Comparison of ENCODE assay signal across 8 mouse cellular contexts in genomic region chr11:115513271-115514237, GRCm38 (mm10). TPM values are rescaled to one million over a fixed set of nuclear protein-coding genes. Genes with fewer than 3 reads are reported as not detected.
DNase-seq lines count a peak whose midpoint lies in the region; ATAC-seq and TF ChIP-seq lines count a peak whose summit lies in the region.

No protein-coding gene starts in this region.

- TF ChIP-seq CTCF in ES-Bruce4 (IDR thresholded peaks at IDR 0.05; ENCODE audit: low read depth, low read length), result no peak

- peak overlapping the region; percentile 27 for H3K27ac ChIP-seq in ES-Bruce4 (ENCODE audit: insufficient read depth, low read length)
- H3K27ac ChIP-seq in embryonic facial prominence, embryonic 15.5 days (replicated peaks), result peak overlapping the region; percentile 86
- H3K27ac ChIP-seq in heart, embryonic 14.5 days (replicated peaks in 1 of 2; ENCODE audit: control insufficient read depth in 1 of 2, insufficient read depth in 1 of 2, low read depth in 2 of 2, low read length in 2 of 2), result peak overlapping the region; percentile 82 to 91
- peak overlapping the region; percentile 85 for H3K27ac ChIP-seq in kidney, embryonic 16.5 days (ENCODE audit: low read length)

- under 1% methylated on average over 57 of the region's 57 CpGs for WGBS in embryonic facial prominence, embryonic 15.5 days
- under 1% methylated on average over 57 of the region's 57 CpGs for WGBS in heart, embryonic 14.5 days
- 0% methylated on average over 57 of the region's 57 CpGs for WGBS in kidney, embryonic 16.5 days

- no peak for TF ChIP-seq POLR2A in ES-Bruce4 (IDR thresholded peaks at IDR 0.05; ENCODE audit: insufficient read depth, low read length)

- H3K4me2 ChIP-seq in embryonic facial prominence, embryonic 15.5 days (replicated peaks), result peak overlapping the region; percentile 81
- H3K4me2 ChIP-seq in heart, embryonic 14.5 days (ENCODE audit: low read length), result peak overlapping the region; percentile 79
- H3K4me2 ChIP-seq in kidney, embryonic 16.5 days (replicated peaks; ENCODE audit: low read depth, low read length), result peak overlapping the region; percentile 70

- H3K9me3 ChIP-seq in ES-Bruce4 (replicated peaks; ENCODE audit: control insufficient read depth, insufficient read depth, low read length, poor library complexity, severe bottlenecking), result peaks cover 5% of the 10 kb centered on the region
- no peaks in the 10 kb centered on the region for H3K9me3 ChIP-seq in embryonic facial prominence, embryonic 15.5 days (replicated peaks)
- no peaks in the 10 kb centered on the region for H3K9me3 ChIP-seq in heart, embryonic 14.5 days (ENCODE audit: control insufficient read depth, low read length)
- no peaks in the 10 kb centered on the region for H3K9me3 ChIP-seq in kidney, embryonic 16.5 days (ENCODE audit: low read length)

- peak; percentile 40 for ATAC-seq in embryonic facial prominence, embryonic 15.5 days (ENCODE audit: insufficient number of reproducible peaks, low FRiP score, low TSS enrichment, low read depth)
- peak; percentile 53 for ATAC-seq in heart, embryonic 14.5 days (ENCODE audit: insufficient number of reproducible peaks, insufficient read depth, low FRiP score, low read depth)
- peak; percentile 69 for ATAC-seq in kidney, embryonic 16.5 days (ENCODE audit: low FRiP score, low TSS enrichment)

- no peak for TF ChIP-seq EP300 in ES-Bruce4 (IDR thresholded peaks at IDR 0.05; ENCODE audit: insufficient read depth, low read depth, low read length)

- peak overlapping the region; percentile 96 for H3K4me3 ChIP-seq in ES-Bruce4 (ENCODE audit: low read depth, low read length)
- peak overlapping the region; percentile 99 for H3K4me3 ChIP-seq in embryonic facial prominence, embryonic 15.5 days (replicated peaks)
- peak overlapping the region; percentile 82 to 97 for H3K4me3 ChIP-seq in heart, embryonic 14.5 days (ENCODE audit: control insufficient read depth in 1 of 2, insufficient read depth in 1 of 2, low read depth in 1 of 2, low read length in 2 of 2)
- peak overlapping the region; percentile 97 for H3K4me3 ChIP-seq in kidney, embryonic 16.5 days (ENCODE audit: low read length)

- no peaks in the 10 kb centered on the region for H3K4me1 ChIP-seq in ES-Bruce4 (ENCODE audit: control insufficient read depth, insufficient read depth, low read length)
- peaks cover 40% of the 10 kb centered on the region for H3K4me1 ChIP-seq in embryonic facial prominence, embryonic 15.5 days
- peaks cover 23 to 40% of the 10 kb centered on the region in 2 experiments for H3K4me1 ChIP-seq in heart, embryonic 14.5 days (ENCODE audit: control insufficient read depth in 2 of 2, insufficient read depth in 2 of 2, low read length in 2 of 2)
- peaks cover 38% of the 10 kb centered on the region for H3K4me1 ChIP-seq in kidney, embryonic 16.5 days (ENCODE audit: insufficient read depth, low read length)

- no peaks in the 10 kb centered on the region for H3K27me3 ChIP-seq in ES-Bruce4 (ENCODE audit: control insufficient read depth, insufficient read depth, low read length, poor library complexity, severe bottlenecking)
- H3K27me3 ChIP-seq in embryonic facial prominence, embryonic 15.5 days, result no peaks in the 10 kb centered on the region
- H3K27me3 ChIP-seq in heart, embryonic 14.5 days (ENCODE audit: control insufficient read depth, insufficient read depth, low read length), result no peaks in the 10 kb centered on the region
- H3K27me3 ChIP-seq in kidney, embryonic 16.5 days (ENCODE audit: insufficient read depth, low read length), result no peaks in the 10 kb centered on the region

- H3K9ac ChIP-seq in ES-Bruce4 (ENCODE audit: low read depth, poor library complexity, severe bottlenecking), result peak overlapping the region; percentile 91
- peak overlapping the region; percentile 99 for H3K9ac ChIP-seq in embryonic facial prominence, embryonic 15.5 days
- H3K9ac ChIP-seq in heart, embryonic 14.5 days (ENCODE audit: low read length), result peak overlapping the region; percentile 98
- peak overlapping the region; percentile 98 for H3K9ac ChIP-seq in kidney, embryonic 16.5 days (replicated peaks; ENCODE audit: low read length)

- peak; percentile 51 for DNase-seq in adrenal gland, postnatal 25 days
- DNase-seq in lung, postnatal 10 days, result peak; percentile 73
- peak; percentile 51 for DNase-seq in ovary, postnatal 36 days (ENCODE audit: low spot score)
- no peak for DNase-seq in T-cell, adult 2 months (ENCODE audit: low spot score)

- H3K36me3 ChIP-seq in ES-Bruce4 (ENCODE audit: control insufficient read depth, insufficient read depth, low read length, poor library complexity, severe bottlenecking), result peaks cover 4% of the 10 kb centered on the region; the same call in 1 of the 2 replicates
- H3K36me3 ChIP-seq in embryonic facial prominence, embryonic 15.5 days, result no peaks in the 10 kb centered on the region
- H3K36me3 ChIP-seq in heart, embryonic 14.5 days (ENCODE audit: control insufficient read depth, insufficient read depth, low read length), result peaks cover 3% of the 10 kb centered on the region; the same call in 1 of the 2 replicates
- no peaks in the 10 kb centered on the region for H3K36me3 ChIP-seq in kidney, embryonic 16.5 days (ENCODE audit: insufficient read depth, low read length)

RNA-seq across cellular contexts. Expression of gene Jpt1, which starts 0.6 kb away (rescaled TPM):
- 163 and 173 TPM in 2 replicates for polyA plus RNA-seq in ES-Bruce4 (2011; ENCODE audit: insufficient read depth, insufficient read length, low read depth, missing spikeins)
- total RNA-seq in adrenal gland, postnatal 25 days (2021), result 91.7 and 92.8 TPM in 2 replicates
- 523 and 542 TPM in 2 replicates for polyA plus RNA-seq in embryonic facial prominence, embryonic 15.5 days (2015; fragmentation: Nextera tagmentation; extraction: Ambion mirVana)
- 511 and 538 TPM in 2 replicates for polyA plus RNA-seq in heart, embryonic 14.5 days (2014; fragmentation: Nextera tagmentation; extraction: Ambion mirVana)
- polyA plus RNA-seq in kidney, embryonic 16.5 days (2015; fragmentation: Nextera tagmentation; extraction: Ambion mirVana), result 457 and 461 TPM in 2 replicates

RNA-seq across cellular contexts. Expression of gene Nt5c, which starts 21.9 kb away (rescaled TPM):
- polyA plus RNA-seq in ES-Bruce4 (2011; ENCODE audit: insufficient read depth, insufficient read length, low read depth, missing spikeins), result 42.7 and 43.2 TPM in 2 replicates
- 131 and 151 TPM in 2 replicates for total RNA-seq in adrenal gland, postnatal 25 days (2021)
- polyA plus RNA-seq in embryonic facial prominence, embryonic 15.5 days (2015; fragmentation: Nextera tagmentation; extraction: Ambion mirVana), result 87.5 and 88.1 TPM in 2 replicates
- polyA plus RNA-seq in heart, embryonic 14.5 days (2014; fragmentation: Nextera tagmentation; extraction: Ambion mirVana), result 54.5 and 56.2 TPM in 2 replicates
- 77.6 and 82.1 TPM in 2 replicates for polyA plus RNA-seq in kidney, embryonic 16.5 days (2015; fragmentation: Nextera tagmentation; extraction: Ambion mirVana)

RNA-seq across cellular contexts. Expression of gene Sumo2, which starts 22.5 kb away (rescaled TPM):
- 1,012 and 1,017 TPM in 2 replicates for polyA plus RNA-seq in ES-Bruce4 (2011; ENCODE audit: insufficient read depth, insufficient read length, low read depth, missing spikeins)
- 254 and 263 TPM in 2 replicates for total RNA-seq in adrenal gland, postnatal 25 days (2021)
- 826 and 846 TPM in 2 replicates for polyA plus RNA-seq in embryonic facial prominence, embryonic 15.5 days (2015; fragmentation: Nextera tagmentation; extraction: Ambion mirVana)
- polyA plus RNA-seq in heart, embryonic 14.5 days (2014; fragmentation: Nextera tagmentation; extraction: Ambion mirVana), result 600 and 636 TPM in 2 replicates
- polyA plus RNA-seq in kidney, embryonic 16.5 days (2015; fragmentation: Nextera tagmentation; extraction: Ambion mirVana), result 939 and 944 TPM in 2 replicates

RNA-seq across cellular contexts. Expression of gene Armc7, which starts 38.1 kb away (rescaled TPM):
- 3.0 and 3.6 TPM in 2 replicates for polyA plus RNA-seq in ES-Bruce4 (2011; ENCODE audit: insufficient read depth, insufficient read length, low read depth, missing spikeins)
- 11.4 and 11.5 TPM in 2 replicates for total RNA-seq in adrenal gland, postnatal 25 days (2021)
- 8.9 and 9.8 TPM in 2 replicates for polyA plus RNA-seq in embryonic facial prominence, embryonic 15.5 days (2015; fragmentation: Nextera tagmentation; extraction: Ambion mirVana)
- polyA plus RNA-seq in heart, embryonic 14.5 days (2014; fragmentation: Nextera tagmentation; extraction: Ambion mirVana), result 5.5 and 7.5 TPM in 2 replicates
- polyA plus RNA-seq in kidney, embryonic 16.5 days (2015; fragmentation: Nextera tagmentation; extraction: Ambion mirVana), result 9.0 and 10.5 TPM in 2 replicates

RNA-seq across cellular contexts. Expression of gene Nup85, which starts 50.7 kb away (rescaled TPM):
- polyA plus RNA-seq in ES-Bruce4 (2011; ENCODE audit: insufficient read depth, insufficient read length, low read depth, missing spikeins), result 99.9 and 103 TPM in 2 replicates
- 54.0 and 60.7 TPM in 2 replicates for total RNA-seq in adrenal gland, postnatal 25 days (2021)
- polyA plus RNA-seq in embryonic facial prominence, embryonic 15.5 days (2015; fragmentation: Nextera tagmentation; extraction: Ambion mirVana), result 144 and 156 TPM in 2 replicates
- 85.2 and 89.3 TPM in 2 replicates for polyA plus RNA-seq in heart, embryonic 14.5 days (2014; fragmentation: Nextera tagmentation; extraction: Ambion mirVana)
- 180 and 184 TPM in 2 replicates for polyA plus RNA-seq in kidney, embryonic 16.5 days (2015; fragmentation: Nextera tagmentation; extraction: Ambion mirVana)

Comparison
In these comparisons a context has a peak if more than half of its experiments do, and no peak if none do; other contexts are left out.
1. H3K27ac ChIP-seq: peak in every context shown above with its lines; median percentile 86 in heart, embryonic 14.5 days; 86 in embryonic facial prominence, embryonic 15.5 days; 85 in kidney, embryonic 16.5 days; 27 in ES-Bruce4.